Mouse (Mus musculus) intestine, embryonic 14.5 days (tissue): ENCODE measurements around the gene Fbxl21. TPM values are rescaled to one million over a fixed set of nuclear protein-coding genes. Genes with fewer than 3 reads are reported as not detected.

Source experiments
- ATAC-seq: fragments of 200-750 bp; cut with Nextera tagmentation; replicated peaks from 2 replicates; pipeline ENCODE4 v1.8.0; 2017; ENCODE audit warnings: low read depth, moderate number of reproducible peaks, moderate TSS enrichment, moderate library complexity; ENCODE audit not compliant: low FRiP score, low TSS enrichment
- DNase-seq: peaks from one replicate; pipeline ENCODE4 v3.0.0-alpha.2; 2018; ENCODE audit warnings: low spot score
- H3K27ac ChIP-seq: fragments of 300-500 bp; sonication (generic); 2 replicates; pipeline ENCODE4 v1.5.1; 2014; ENCODE audit warnings: low read depth, mild to moderate bottlenecking, control low read depth
- H3K27me3 ChIP-seq: fragments of 300-500 bp; sonication (generic); replicated peaks from 2 replicates; pipeline ENCODE4 v1.6.1; 2014; ENCODE audit warnings: low read length, control low read depth; ENCODE audit not compliant: control insufficient read depth, insufficient read depth
- H3K36me3 ChIP-seq: fragments of 300-500 bp; sonication (generic); 2 replicates; pipeline ENCODE4 v1.6.1; 2014; ENCODE audit warnings: low read length, control low read depth; ENCODE audit not compliant: control insufficient read depth, insufficient read depth
- H3K4me1 ChIP-seq: fragments of 300-500 bp; sonication (generic); replicated peaks from 2 replicates; pipeline ENCODE4 v1.6.1; 2014; ENCODE audit warnings: low read length, control low read depth, mixed read lengths; ENCODE audit not compliant: control insufficient read depth, insufficient read depth
- H3K4me2 ChIP-seq: fragments of 300-500 bp; sonication (generic); 2 replicates; pipeline ENCODE4 v1.6.1; 2014; ENCODE audit warnings: low read length
- H3K4me3 ChIP-seq: fragments of 300-500 bp; sonication (generic); 2 replicates; pipeline ENCODE4 v1.5.1; 2014; ENCODE audit warnings: low read depth, low read length, control low read depth, mixed read lengths
- H3K9ac ChIP-seq: fragments of 300-500 bp; sonication (generic); 2 replicates; pipeline ENCODE4 v1.6.1; 2014; ENCODE audit warnings: mild to moderate bottlenecking, low read length
- H3K9me3 ChIP-seq: fragments of 300-500 bp; sonication (generic); 2 replicates; pipeline ENCODE4 v1.6.1; 2016; ENCODE audit warnings: low read length, control low read depth; ENCODE audit not compliant: control insufficient read depth
- WGBS: fragments of 180-500 bp; shearing (Covaris S2); extraction: QIAGEN DNeasy Blood & Tissue Kit; methylation state at CpG from one replicate; pipeline ENCODE4 v1.1.7; 2014; 5-methylcytosine and 5-hydroxymethylcytosine counted together
- polyA plus RNA-seq: library from polyadenylated mRNA; unstranded; fragments of >200 nt; fragmentation: Nextera tagmentation; extraction: Ambion mirVana; gene quantifications from 2 replicates; pipeline ENCODE4 v1.2.1, GENCODE M21; 2014

Fbxl21 gene
- polyA plus RNA-seq, 1 experiment from 2014 or later: 3.2 TPM

DNA sequence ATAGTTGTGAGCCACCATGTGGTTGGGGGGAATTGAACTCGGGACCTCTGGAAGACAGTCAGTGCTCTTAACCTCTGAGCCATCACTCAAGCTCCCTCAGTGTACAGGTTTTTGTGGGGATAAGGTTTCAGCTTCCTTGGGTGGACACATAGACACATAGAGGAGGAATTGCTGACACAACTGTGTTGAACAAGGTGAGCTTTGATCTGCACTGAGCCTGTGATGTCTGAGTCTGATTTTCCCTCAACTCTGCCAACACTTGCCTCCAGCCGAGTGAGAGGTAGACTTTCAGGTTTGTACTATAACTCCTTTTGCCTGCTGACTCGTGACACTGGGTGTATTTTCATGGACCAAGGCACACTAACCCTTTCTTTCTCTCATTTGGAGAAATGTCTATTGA, 34.4 kb downstream of the Fbxl21 start:
- Histone ChIP-seq H3K9me3 (no peaks in the 10 kb centered on the region), H3K36me3 (no peaks in the 10 kb centered on the region), H3K27ac (no peak overlapping the region), H3K9ac (no peak overlapping the region), H3K27me3 (no peaks in the 10 kb centered on the region), H3K4me2 (no peak overlapping the region), H3K4me3 (no peak overlapping the region), H3K4me1 (0 out of 2 replicates have a peak, but pooled peaks cover 9% of the 10 kb centered on the region)
- no peak for DNase-seq
- 83% methylated on average over 3 of the region's 3 CpGs for WGBS
- no peak for ATAC-seq

DNA sequence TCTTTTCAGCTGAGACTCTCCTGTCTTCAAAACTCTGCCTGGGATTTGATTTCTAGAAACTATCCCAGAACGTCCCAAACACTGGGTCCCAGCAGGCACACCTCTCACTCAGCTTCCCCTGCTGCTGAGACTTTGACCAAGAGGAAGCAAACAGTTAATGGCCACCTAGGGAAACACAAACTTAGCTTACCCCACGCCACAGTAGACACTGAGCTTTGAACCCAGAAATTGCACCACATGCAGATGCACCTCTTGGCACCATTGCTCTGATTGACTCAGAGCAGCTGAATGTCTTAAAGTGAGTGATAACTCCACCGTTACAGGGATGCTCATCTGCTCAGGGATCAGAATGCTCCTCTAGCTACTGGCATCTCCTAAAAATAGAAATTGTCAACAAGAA, 36.5 kb downstream of the Fbxl21 start:
- DNase-seq: no peak
- Histone ChIP-seq H3K4me3 (no peak overlapping the region), H3K4me2 (no peak overlapping the region), H3K9ac (no peak overlapping the region), H3K27ac (no peak overlapping the region), H3K36me3 (no peaks in the 10 kb centered on the region), H3K27me3 (no peaks in the 10 kb centered on the region), H3K4me1 (0 out of 2 replicates have a peak, but pooled peaks cover 11% of the 10 kb centered on the region), H3K9me3 (no peaks in the 10 kb centered on the region)
- WGBS: 62% methylated on average over 3 of the region's 3 CpGs
- no peak for ATAC-seq

DNA sequence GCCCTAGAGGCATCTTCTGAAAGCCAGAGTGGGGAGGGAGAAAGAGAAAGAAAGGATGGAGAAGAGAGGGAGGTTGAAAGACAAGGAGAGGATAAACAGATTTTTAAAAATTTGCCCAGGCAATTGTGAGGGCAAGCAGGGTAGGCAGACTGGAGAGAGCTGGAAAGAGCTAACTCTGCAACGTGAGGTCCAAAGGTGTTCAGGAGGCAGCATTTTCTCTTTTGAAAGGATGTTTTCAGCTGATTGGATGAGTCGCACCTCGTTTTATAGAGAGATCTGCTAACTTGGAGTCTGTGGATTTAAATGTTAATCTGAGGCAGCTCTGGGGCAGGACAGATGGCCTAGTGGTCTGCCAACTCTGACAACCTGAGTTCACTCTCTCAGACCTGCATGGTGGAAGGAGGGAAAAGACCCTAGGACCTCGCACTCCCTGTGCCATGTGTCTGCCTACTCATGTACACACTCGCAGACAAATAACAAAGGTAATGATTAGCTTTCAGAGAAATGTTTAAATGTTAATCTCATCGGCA, 37.6 kb downstream of the Fbxl21 start:
- Histone ChIP-seq H3K27ac (no peak overlapping the region), H3K36me3 (no peaks in the 10 kb centered on the region), H3K9ac (no peak overlapping the region), H3K4me1 (0 out of 2 replicates have a peak, but pooled peaks cover 11% of the 10 kb centered on the region), H3K4me2 (no peak overlapping the region), H3K9me3 (no peaks in the 10 kb centered on the region), H3K27me3 (no peaks in the 10 kb centered on the region), H3K4me3 (no peak overlapping the region)
- DNase-seq (no peak), ATAC-seq (no peak)
- WGBS: 79% methylated on average over 6 of the region's 6 CpGs

DNA sequence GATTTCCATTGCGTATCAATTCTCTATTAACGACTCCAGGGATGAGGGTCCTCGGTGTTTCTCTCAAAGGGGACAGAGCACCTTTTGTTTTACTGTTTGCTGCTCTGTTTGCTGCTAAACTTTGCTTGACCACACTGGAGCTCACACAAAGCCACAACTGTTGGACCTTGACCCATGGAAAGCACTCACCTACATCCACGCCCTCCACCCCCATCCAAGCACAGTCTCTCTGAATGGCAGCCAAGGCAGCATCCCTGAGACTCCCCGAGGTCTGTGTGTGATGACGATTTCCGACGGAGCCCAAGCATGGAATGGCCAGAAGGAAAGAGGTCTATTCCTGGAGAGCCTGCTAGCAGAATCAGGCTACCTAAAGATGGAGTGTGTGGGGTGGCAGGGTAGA, 38.9 kb downstream of the Fbxl21 start:
- ATAC-seq (no peak), DNase-seq (no peak)
- Histone ChIP-seq H3K9ac (no peak overlapping the region), H3K4me3 (no peak overlapping the region), H3K27ac (no peak overlapping the region), H3K27me3 (no peaks in the 10 kb centered on the region), H3K9me3 (no peaks in the 10 kb centered on the region), H3K36me3 (no peaks in the 10 kb centered on the region), H3K4me2 (no peak overlapping the region), H3K4me1 (0 out of 2 replicates have a peak, but pooled peaks cover 6% of the 10 kb centered on the region)
- WGBS: 73% methylated on average over 8 of the region's 8 CpGs

DNA sequence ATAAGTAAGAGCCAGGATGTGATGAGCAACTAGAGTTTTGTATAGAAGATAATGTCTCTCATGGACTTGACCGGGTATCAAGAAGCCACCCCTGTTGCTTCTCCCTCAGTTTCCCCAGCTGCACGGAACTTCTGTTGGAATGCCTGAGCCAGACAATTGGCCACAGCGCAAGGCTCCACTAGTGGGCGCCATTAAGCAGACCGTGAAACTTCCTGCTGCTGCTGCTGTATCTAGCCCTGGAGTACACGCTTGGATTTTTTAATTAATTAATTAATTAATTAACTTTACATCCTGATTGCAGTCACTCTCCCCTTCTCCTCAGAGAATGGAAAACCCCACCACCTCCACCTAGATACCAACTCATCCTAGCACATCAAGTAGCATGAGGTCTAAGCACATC, 40.8 kb downstream of the Fbxl21 start:
- DNase-seq (no peak), ATAC-seq (no peak)
- no peaks in the 10 kb centered on the region for H3K9me3 ChIP-seq
- no peak overlapping the region for H3K27ac ChIP-seq
- H3K4me3 ChIP-seq: no peak overlapping the region
- H3K9ac ChIP-seq: no peak overlapping the region
- no peaks in the 10 kb centered on the region for H3K27me3 ChIP-seq
- no peaks in the 10 kb centered on the region for H3K36me3 ChIP-seq
- WGBS: 40% methylated on average over 6 of the region's 6 CpGs
- H3K4me1 ChIP-seq: peaks cover 6% of the 10 kb centered on the region; the same call in 1 of the 2 replicates
- H3K4me2 ChIP-seq: no peak overlapping the region

DNA sequence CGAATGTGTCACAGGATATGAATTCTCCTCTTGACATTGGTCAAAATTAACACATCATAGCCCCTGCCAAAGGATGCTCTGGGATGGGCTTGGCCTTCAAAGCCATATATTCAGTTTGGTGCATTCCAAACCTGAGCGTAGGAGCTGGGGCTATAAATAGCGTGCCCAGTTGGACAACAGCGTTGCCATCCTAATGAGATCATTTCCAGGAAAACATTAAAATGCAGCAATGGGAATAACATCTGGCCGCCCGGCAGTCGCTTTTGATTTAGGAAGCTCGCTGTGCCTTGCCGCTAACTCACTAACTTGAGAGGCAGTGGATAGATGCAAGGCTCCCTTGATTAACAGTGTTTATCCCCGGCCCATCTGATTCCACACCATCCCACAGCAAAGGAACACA, 44.1 kb downstream of the Fbxl21 start:
- no peak overlapping the region for H3K9ac ChIP-seq
- DNase-seq (no peak), ATAC-seq (no peak)
- no peak overlapping the region for H3K27ac ChIP-seq
- WGBS: 43% methylated on average over 10 of the region's 10 CpGs
- no peak overlapping the region for H3K4me2 ChIP-seq
- H3K9me3 ChIP-seq: no peaks in the 10 kb centered on the region
- no peak overlapping the region for H3K4me3 ChIP-seq
- no peaks in the 10 kb centered on the region for H3K27me3 ChIP-seq
- no peaks in the 10 kb centered on the region for H3K36me3 ChIP-seq
- H3K4me1 ChIP-seq: peaks cover 3% of the 10 kb centered on the region; the same call in 1 of the 2 replicates

DNA sequence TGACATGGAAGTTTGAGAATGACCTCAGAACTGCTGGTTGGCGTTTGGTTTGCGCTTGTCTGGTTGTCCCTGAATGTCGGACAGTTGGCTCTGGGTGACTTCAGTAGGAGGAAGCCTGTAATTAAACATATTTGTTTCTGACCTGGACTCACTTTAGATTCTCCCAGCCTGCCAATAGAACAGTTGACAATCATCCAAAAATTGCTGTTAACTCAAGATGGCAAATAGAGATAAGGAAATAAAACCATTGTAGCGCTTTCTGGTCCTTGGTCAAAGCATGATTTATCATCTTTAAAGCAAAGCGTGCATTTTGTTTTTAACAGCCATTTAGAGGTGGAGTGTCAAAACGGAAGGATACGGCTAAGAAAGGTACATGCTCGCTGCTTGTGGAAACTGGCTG, 49.4 kb downstream of the Fbxl21 start:
- WGBS: 77% methylated on average over 8 of the region's 8 CpGs
- no peak overlapping the region for H3K4me3 ChIP-seq
- DNase-seq (no peak), ATAC-seq (no peak)
- H3K4me1 ChIP-seq: peaks cover 24% of the 10 kb centered on the region
- no peaks in the 10 kb centered on the region for H3K36me3 ChIP-seq
- H3K9ac ChIP-seq: no peak overlapping the region
- no peaks in the 10 kb centered on the region for H3K9me3 ChIP-seq
- H3K4me2 ChIP-seq: no peak overlapping the region
- H3K27me3 ChIP-seq: no peaks in the 10 kb centered on the region
- no peak overlapping the region for H3K27ac ChIP-seq

DNA sequence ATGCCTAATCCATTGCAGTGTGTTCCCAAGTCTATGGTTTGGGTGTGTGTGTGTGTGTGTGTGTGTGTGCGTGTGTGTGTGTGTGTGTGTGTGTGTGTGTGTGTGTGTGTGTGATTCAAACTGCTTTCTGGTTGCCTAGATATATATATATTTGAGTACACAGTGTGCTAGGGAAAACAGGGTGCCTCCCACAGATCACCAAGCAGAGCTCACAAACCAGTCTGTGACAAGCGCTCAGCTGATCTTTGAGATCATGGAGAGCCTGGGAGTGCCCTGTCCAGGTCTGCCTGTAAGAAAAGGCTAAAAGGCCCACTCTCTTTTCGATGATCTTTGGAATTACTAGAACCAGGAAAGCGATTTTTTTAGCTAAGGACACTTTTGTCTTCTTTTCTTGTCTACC, 52.8 kb downstream of the Fbxl21 start:
- ATAC-seq (no peak), DNase-seq (no peak)
- Histone ChIP-seq H3K27ac (peak overlapping the region; percentile 94), H3K27me3 (no peaks in the 10 kb centered on the region), H3K4me2 (no peak overlapping the region), H3K4me3 (no peak overlapping the region), H3K9ac (no peak overlapping the region), H3K36me3 (no peaks in the 10 kb centered on the region), H3K9me3 (no peaks in the 10 kb centered on the region), H3K4me1 (peaks cover 29% of the 10 kb centered on the region)
- 75% methylated on average over 4 of the region's 4 CpGs for WGBS

DNA sequence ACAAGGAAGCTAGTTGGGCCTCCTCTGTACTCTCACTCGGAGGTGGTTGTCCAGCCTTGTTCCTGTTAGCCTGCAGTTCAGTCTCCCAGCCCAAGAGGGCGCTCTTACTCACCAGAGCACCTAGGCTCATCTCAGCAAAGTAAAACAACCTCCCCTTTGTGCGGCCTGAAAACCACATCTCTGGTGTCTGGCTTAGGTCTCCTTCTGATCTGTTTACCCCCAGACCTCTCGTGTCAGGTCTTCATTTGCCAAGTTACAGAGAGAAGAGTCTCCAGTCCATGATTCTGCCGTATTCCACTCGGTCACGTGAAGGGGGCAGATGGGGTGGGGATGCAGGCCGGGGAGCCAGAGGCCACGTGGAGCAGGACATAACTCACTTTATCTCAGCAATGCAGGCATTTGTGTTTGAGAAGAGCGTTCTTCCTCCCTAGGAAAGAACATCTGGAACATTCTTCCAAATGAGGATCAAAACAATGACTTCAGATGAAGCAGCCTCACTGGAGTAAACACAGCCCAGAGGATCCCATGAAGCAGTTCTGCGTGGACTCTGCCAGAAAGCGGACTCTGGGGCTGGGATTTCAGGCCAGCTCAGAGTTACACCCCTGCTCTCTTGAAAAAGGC, 53.5 kb downstream of the Fbxl21 start:
- WGBS: 17% methylated on average over 12 of the region's 12 CpGs
- Histone ChIP-seq H3K9ac (no peak overlapping the region), H3K27ac (peak overlapping the region; percentile 94), H3K4me3 (no peak overlapping the region), H3K36me3 (no peaks in the 10 kb centered on the region), H3K27me3 (no peaks in the 10 kb centered on the region), H3K4me2 (no peak overlapping the region), H3K9me3 (no peaks in the 10 kb centered on the region), H3K4me1 (peaks cover 35% of the 10 kb centered on the region)
- DNase-seq: peak; percentile 90
- ATAC-seq: peak; percentile 72
